Mouse (Mus musculus) embryonic fibroblast, embryonic 13.5 days (primary cell): ENCODE measurements around the gene Unc45a. TPM values are rescaled to one million over a fixed set of nuclear protein-coding genes. Genes with fewer than 3 reads are reported as not detected.

Experiments used
- H3K27ac ChIP-seq: 2 replicates; pipeline ENCODE4 v1.5.1; 2012; ENCODE audit warnings: low read length, control low read depth, inconsistent platforms; ENCODE audit not compliant: insufficient read depth
- H3K4me1 ChIP-seq: 2 replicates; pipeline ENCODE4 v1.6.1; 2011; ENCODE audit warnings: low read length; ENCODE audit not compliant: control insufficient read depth, insufficient read depth
- H3K4me3 ChIP-seq: 2 replicates; pipeline ENCODE4 v1.5.1; 2011; ENCODE audit warnings: mild to moderate bottlenecking, control low read depth, low read length; ENCODE audit not compliant: insufficient read depth
- CTCF ChIP-seq: IDR thresholded peaks from 2 replicates; pipeline ENCODE4 v1.5.1; 2011; ENCODE audit warnings: mild to moderate bottlenecking, control low read depth, low read length, moderate library complexity, borderline replicate concordance; ENCODE audit not compliant: insufficient read depth
- POLR2A ChIP-seq: IDR thresholded peaks from 2 replicates; pipeline ENCODE4 v1.6.1; 2011; ENCODE audit warnings: low read depth, mild to moderate bottlenecking, control low read depth, low read length, moderate library complexity
- polyA plus RNA-seq: library from polyadenylated mRNA; stranded (reverse); fragments of >200 nt; gene quantifications from 2 replicates; pipeline ENCODE4 v1.2.4, GENCODE M21; 2011; ENCODE audit warnings: low read depth; ENCODE audit not compliant: missing spikeins, insufficient read length

Gene Unc45a
- polyA plus RNA-seq, result 34.4 and 46.6 TPM in 2 replicates

- TF ChIP-seq POLR2A (no peak), CTCF (peak; percentile 56; the same call in 1 of the 2 replicates)
- Histone ChIP-seq H3K27ac (peak within 1 kb of the TSS; percentile 48; the same call in 1 of the 2 replicates), H3K4me1 (peaks cover 6% of the 10 kb centered on the region), H3K4me3 (peak within 1 kb of the TSS; percentile 82)
Observed at GRCm38 (mm10) chr7:80340793-80341192, at the start of gene Unc45a. TSS of gene Unc45a (minus strand) at chr7:80341005.

GRCm38 (mm10) chr7:80387633-80388543 is 47.1 kb upstream of the Unc45a start, which contains the start of gene Fes:
TSS of gene Fes (minus strand) at chr7:80387946.
- Histone ChIP-seq H3K4me3 (peak within 1 kb of the TSS; percentile 12), H3K27ac (peak within 1 kb of the TSS; percentile 59), H3K4me1 (peaks cover 4% of the 10 kb centered on the region; the same call in 1 of the 2 replicates)
- TF ChIP-seq POLR2A (peak; percentile 33; the same call in 1 of the 2 replicates), CTCF (no peak)

DNA sequence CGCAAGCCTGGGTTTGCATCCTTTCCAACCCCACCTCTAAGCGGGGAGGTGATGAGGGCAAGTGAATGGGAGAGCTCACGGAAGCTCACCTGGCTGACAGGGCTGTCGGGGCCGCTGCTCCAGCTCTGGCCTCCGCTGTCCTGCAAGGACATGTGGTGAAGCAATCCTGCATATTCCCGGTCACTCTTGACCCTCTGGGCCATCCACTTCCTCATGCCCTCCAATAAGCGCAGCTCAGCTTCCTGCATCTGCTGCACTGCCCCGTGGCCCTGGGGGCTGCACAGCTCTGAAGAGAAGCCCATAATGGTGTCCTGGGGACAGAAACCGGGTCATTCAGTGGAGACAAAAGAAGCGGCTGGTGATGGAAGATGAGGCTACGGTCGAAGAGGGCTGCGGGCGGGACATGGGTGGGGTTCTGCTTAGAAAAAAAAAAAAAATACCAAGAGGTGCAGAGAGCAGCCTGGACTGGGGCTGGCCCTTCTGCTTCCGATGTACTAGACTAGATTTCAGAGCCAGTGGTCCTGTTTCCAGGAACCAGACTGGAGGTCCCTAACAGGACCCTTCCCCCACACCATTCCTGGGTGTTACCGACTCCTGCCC is 46.3 kb upstream of the Unc45a start:
- H3K27ac ChIP-seq, result peak overlapping the region; percentile 59
- TF ChIP-seq POLR2A (no peak), CTCF (no peak)
- peaks cover 4% of the 10 kb centered on the region; the same call in 1 of the 2 replicates for H3K4me1 ChIP-seq
- peak overlapping the region; percentile 12 for H3K4me3 ChIP-seq

DNA sequence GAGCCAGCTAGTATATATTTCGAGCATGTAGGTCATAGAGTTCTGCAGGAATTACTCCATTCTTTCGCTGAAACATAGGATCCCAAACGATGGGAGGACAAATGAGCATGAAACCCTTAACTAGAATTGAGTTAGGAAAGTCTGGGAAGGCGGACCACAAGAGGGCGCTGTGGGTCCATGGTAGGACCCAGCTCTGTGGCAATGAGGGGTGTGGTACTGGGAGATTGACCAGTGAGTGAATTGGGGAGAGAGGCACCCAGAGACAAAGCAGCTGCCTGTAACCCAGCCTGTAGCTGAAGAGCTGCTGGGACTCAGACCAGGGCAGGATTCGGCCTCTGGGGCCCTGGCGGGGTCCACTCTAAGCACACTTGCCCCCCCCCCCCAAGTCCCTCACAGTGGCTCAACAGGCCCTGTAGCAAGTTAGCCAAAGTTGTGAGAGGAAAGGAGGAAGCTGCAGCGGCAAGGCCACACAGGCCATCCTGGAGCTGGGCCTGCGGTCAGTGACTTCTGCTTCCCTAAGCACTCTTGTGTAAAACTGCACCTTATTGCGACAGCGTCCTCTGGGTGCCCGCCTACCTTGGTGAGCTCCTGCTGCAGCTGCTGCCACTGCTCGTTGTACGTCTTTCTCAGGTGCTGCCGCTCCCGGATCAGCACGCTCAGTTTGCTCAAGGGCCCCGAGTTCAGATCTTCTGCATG is 45.6 kb upstream of the Unc45a start:
- Histone ChIP-seq H3K27ac (no peak overlapping the region), H3K4me3 (no peak overlapping the region), H3K4me1 (peaks cover 4% of the 10 kb centered on the region; the same call in 1 of the 2 replicates)
- peak; percentile 87 for TF ChIP-seq CTCF
- TF ChIP-seq POLR2A, result no peak

DNA sequence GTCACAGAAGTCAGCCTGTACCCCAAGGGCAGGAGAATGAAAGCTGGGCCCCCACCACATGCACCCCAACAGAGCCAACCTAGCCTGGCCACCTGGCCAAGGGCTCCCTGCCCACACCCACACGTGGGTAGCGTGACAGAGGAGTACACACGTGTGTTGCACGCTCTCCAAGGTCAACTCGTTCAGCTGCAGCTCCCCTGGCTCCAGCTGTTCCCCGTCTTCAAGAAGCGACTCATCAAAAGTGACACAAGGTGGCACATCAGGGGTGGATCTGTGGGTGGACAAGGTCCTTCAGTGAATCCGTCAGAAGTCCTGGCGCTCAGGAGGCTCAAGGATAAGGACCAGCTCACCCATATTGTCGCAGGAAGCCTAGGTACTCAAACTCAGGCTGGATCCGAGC is 42.1 kb upstream of the Unc45a start:
- Histone ChIP-seq H3K27ac (no peak overlapping the region), H3K4me1 (peaks cover under 1% of the 10 kb centered on the region; the same call in 1 of the 2 replicates), H3K4me3 (no peak overlapping the region)
- TF ChIP-seq CTCF (no peak), POLR2A (no peak)

DNA sequence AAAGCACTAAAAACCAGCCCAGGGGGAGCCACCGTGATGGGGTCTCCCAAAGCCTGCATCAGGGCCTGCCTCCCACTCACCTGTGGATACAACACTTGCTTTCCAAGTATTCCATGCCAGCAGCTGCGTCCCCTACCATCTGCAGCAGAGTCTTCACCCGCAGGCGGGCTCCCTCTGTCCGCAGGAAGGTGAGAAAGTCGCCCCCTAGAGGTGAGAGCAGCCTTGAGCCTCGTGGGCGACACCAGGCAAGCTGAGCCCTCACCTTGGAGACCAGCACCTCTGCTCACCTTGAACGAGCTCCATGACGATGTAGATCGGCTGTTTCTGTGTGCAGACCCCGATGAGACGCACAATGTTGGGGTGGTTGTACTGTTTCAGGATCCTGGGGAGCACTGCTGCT is 38.7 kb upstream of the Unc45a start:
- TF ChIP-seq CTCF (peak; percentile 47; the same call in 1 of the 2 replicates), POLR2A (no peak)
- Histone ChIP-seq H3K4me3 (no peak overlapping the region), H3K27ac (no peak overlapping the region), H3K4me1 (peaks cover 4% of the 10 kb centered on the region; the same call in 1 of the 2 replicates)

GRCm38 (mm10) chr7:80377471-80377870 is 36.7 kb upstream of the Unc45a start:
- peaks cover 4% of the 10 kb centered on the region; the same call in 1 of the 2 replicates for H3K4me1 ChIP-seq
- H3K27ac ChIP-seq, result no peak overlapping the region
- no peak for TF ChIP-seq POLR2A
- TF ChIP-seq CTCF, result peak; percentile 75; the same call in 1 of the 2 replicates
- no peak overlapping the region for H3K4me3 ChIP-seq

GRCm38 (mm10) chr7:80376192-80376591 is 35.4 kb upstream of the Unc45a start:
- H3K4me3 ChIP-seq, result no peak overlapping the region
- no peak overlapping the region for H3K27ac ChIP-seq
- peaks cover 4% of the 10 kb centered on the region; the same call in 1 of the 2 replicates for H3K4me1 ChIP-seq
- no peak for TF ChIP-seq POLR2A
- no peak for TF ChIP-seq CTCF
